Mouse (Mus musculus) fat pad, adult 2 months (tissue): ENCODE results near the gene Rfx4.

Source experiments
- DNase-seq: peaks from one replicate; pipeline ENCODE4 v3.0.0-alpha.2; 2011; ENCODE audit warnings: low read depth, low spot score; ENCODE audit errors: extremely low read depth

The Rfx4 gene

DNA sequence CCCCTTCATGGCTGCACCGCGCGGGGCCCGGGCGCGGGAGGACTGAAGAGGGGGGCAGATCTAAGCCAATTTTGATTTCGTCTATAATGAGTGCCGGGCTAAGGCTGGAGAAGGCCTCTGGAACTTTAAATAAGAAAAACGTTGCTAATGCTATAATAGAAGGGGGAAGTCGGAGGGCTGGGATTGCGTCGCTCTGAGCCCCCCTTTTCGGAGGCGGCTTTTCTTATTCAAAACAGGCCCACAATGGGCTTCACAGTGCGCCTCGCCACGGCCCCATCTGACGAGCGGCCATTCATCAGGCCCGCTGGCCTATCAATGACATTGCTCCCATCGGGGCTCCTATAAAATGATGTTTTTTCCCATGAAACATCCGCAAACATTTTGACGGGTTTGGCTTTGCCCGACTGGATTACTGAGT is at the start of gene Rfx4:
Gene Rfx4 (plus strand): TSS at position 277 of the 418 bp plus-strand sequence.
- no peak for DNase-seq

DNA sequence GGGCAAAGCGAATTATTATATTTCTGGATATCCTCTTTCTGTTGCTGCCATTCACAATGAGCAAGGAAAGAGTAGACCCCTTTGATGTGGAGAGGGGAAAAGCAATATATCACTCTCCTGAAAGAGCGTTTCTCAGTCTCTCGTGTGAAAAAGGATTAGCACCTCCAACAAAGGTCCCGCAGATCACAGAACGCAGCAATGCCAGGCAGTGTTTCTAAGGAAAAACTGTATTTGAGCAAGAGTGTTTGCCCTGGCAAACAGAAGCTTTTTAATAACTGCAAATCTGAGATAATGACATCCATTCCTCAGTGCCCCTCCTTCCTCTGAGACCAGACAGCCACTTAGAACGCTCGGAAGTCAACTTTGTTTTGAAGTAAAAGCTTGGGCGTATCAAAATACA is 49.3 kb upstream of the Rfx4 start:
- no peak for DNase-seq

DNA sequence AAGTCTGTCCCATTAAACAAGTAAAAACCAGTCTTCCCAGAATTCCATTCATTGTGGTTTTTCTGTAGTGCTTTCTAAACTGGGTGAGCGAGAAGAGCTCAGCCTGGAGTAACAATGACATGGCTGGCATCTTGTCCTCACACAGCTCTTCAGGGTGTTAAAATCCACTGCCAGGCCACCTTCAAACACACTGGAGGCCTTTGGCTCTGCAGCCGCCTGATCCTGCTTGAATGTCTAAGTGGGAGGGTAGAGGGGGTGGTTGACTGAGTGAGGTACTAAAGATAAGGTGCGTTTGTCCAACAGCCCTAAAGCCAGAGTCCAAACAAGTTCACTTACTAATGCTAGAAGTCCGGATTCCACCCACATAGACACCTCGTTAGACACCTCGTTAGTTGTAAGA is 48.6 kb upstream of the Rfx4 start:
- peak; percentile 91 for DNase-seq

DNA sequence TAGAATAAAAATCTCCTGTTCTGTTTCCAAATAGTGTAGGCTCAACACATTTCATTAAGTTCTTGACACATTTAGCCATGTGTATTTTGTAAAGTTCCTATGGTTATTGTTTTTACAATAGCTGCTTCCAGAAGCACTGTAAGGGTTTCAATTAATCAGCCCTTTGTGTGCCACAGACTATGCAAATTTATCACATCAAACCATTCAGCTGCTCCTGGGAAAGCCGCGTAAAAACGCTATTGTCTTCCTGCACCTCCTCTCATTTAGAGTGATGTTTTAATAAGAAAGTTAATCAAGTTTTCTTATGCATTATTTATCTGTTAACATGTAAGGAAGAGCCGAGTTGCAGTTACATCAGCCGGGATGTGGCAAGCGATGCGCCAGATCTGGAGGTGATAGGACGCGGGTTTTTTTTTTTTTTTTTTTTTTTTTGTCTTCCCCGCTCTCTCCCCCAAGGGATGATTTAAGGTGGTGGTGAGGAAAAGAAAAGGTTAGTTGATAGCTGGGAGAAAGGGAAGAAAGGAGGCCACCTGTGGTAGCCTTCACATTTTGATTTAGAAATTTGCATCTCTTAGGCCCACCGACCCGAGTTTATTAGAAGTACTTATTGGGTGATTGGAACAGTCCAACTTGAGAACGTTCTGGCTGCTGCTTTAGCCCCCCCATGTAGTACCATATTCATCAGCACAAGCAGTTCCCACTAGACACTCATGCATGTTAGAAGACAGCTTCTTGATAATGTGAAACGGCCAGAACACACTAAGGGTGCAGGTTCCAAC is 47.9 kb upstream of the Rfx4 start:
- DNase-seq = no peak

DNA sequence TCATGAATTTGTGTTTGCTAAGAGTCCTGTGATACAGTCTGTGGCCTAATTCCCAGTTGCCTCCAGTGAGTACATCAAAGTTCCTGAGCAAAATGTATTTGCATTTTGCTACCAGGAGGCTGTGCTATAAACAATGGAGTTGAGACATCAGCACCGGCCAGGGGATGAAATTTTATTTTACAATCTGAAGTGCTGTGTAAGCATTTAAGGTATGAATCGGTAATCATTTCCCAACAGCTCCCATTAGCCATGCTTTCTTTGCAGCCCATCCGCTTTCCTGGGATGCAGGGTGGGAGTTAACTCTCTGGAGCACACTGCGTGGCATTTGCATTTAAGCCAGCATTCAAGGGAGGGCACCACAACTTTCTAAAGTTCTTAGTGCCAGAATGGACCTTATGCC is 45.7 kb upstream of the Rfx4 start:
- DNase-seq = no peak

DNA sequence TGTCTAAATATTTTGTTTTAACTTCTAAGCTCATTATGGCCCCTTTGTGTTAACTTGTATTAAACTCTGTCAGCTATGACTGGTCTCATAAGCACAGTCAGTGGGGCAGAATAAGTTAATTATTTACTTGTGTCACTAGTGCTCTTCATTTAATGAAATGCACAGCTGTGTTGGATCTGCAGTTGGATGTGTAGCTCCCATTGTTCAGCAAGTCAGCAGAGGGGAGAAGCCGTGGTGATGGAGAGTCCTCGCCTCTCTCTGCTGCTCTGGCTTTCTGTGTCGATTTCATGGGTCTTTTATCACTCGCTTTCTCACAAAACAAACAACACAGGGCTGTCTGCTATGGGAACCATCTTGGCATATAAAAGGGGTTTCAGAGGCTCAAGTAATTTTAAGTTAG is 45.0 kb upstream of the Rfx4 start:
- DNase-seq = no peak

DNA sequence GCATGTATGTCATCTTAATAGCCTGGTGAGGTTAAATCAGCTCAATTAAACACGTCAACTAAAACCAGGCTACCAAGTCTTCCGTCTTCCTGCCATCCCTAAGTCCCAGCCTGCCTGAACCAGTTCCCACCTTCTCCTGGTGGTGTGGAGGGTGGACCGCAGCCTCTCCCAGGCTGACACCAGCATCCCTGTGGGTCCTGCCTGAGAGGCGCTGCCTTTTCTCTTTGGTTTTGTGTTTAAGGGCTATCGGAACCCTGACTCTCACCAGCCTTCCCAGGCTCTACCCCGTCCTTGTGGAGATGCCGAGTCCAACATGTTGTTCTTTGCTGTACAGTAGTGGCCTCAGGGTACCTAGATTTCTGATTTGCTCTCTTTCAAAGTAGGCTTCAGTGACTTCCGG is 44.4 kb upstream of the Rfx4 start:
- DNase-seq = no peak

DNA sequence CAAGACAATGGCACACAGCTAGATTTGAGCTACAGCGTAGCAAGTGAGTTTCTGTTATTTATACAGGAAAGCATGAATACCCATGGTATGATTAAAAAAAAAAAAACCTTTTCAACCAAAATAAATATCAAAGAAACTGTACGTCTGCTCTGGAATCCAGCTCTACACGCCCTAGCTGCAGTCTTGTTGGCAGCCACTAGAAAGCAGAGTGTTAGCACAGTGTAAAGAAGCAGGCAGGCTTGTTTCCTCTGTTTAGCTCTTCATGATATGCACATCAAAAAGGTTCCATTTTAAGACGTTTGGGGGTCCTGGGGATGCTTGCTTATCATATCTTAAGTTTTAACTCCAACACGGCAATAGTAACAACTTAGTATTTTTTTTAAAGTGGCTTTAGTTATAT is 43.9 kb upstream of the Rfx4 start:
- DNase-seq = no peak

DNA sequence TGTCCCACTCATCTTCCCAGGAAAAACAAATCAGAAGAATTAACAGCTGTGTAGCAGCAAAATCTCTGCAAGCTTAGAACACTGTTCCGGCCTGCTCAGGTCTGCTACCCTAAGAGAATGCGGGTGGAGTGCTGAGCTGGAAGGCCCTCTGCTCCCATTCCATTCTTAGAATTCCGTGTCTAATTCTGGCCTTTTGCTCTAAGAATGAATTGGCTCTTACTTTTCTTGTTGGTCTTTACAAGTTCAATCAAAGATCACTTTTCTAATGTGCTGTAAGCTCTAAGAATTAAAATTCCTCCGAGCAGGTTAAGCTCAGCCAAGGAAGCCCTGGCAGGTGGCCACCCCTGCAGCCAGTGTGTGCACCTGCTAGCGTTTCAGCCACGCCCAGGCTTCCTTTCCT is 43.3 kb upstream of the Rfx4 start:
- DNase-seq = no peak

DNA sequence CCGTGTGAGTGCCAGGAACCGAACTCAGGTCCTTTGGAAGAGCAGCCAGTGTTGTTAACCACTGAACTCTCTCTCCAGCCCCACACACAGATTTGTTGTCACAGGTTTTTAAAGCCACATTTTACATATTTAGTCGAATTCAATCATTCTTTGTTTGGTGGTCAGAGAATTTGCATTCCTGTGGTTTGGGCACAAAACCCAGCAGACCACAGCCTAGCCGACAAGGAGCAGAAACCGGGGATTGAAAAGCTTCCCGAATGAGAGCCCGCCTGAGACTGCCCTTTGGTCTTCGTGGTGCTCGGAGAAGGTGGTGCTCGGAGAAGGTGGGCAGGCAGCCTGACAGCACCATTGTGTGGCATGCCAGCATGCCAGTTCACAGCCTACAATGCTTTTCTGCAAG is 42.8 kb upstream of the Rfx4 start:
- DNase-seq = no peak

DNA sequence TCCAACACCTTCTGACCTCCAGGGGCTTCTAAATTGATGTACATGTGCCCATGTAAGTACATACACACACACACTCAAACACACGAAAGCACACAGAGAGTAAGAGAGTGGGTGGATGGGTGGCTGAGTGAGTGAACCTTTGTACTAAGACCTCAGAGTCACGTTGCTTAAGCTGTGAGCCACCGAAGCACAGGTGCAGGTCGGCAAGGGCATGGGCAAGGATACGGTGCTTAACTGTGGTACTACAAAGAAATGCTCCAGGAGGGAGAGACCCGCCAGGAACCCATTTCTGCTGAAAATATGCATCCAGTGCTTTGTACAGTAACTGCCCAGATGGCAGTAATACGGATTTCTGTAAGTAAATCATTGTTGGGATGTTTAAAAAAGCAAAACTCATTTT is 40.2 kb upstream of the Rfx4 start:
- no peak for DNase-seq

DNA sequence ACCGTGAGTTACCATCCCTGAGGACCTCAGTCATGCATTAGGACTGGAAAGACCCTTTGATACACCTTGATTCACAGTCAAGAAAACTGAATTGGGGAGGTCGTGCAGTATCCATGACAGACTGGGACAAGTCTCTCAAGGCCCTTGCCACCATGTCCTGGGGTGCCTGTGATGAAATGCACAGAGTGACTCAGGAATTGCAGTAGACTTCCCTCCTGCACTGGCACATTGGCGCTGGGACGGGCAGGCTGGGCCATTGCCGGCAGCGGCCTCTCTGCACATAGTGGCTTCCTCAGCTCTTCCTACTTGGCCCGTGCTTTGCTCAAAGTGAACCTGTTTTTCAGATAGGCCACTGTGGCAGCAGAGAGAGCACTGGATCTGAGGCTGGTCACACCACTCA is 39.3 kb upstream of the Rfx4 start:
- no peak for DNase-seq

DNA sequence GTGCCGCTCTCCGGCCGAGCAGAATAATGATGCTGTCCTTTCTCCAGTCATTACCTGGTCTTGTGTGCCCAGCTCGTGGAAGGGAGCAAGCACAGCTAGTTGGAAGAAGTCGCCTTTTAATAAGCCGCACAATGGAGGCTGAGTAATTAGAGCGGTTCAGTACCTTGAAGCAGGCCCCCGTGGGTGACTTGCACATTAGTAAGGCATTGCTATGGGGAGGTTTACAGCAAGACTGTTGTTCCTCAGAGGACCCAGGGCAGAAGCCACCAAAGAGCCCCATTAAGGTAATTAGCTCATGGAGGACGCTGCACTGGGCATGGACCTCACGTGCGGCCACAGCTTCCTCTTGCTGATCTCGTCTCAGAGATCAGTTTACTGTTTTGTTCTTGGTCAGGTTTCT is 33.2 kb upstream of the Rfx4 start:
- DNase-seq = no peak

DNA sequence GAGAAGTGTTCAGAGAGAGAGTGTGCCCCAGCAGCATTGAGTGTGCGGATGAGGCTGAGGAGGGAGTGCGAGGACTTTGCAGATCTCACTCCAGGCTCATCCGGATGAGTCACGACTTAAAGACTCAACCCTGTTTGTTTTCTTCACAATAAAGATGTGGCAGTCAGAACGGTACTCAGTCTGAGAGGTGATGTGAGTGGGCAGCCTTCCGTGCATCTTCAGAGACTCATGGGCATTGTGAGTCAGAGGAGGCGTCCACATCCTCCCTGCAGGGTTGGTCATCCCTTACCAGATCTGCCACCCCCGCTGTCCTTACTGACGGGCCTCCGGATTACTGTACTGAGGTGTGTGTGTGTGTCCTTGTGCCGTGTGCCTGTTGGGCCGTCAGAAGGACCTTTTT is 28.9 kb upstream of the Rfx4 start:
- no peak for DNase-seq

DNA sequence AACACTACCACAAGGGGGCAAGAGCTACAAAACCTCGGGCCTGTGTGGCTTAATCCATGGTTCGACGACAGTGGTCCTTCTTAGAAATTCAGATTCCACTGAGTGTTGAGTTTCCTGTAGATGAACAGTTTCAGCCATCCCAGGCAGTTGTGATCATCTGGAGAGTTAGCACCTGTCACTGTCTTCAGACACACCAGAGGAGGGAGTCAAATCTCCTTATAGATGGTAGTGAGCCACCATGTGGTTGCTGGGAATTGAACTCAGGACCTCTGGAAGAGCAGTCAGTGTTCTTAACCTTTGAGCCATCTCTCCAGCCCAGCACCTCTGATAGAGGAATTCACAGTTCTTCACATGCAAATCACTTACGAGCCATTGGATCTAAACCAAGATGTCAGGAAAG is 28.1 kb upstream of the Rfx4 start:
- no peak for DNase-seq

DNA sequence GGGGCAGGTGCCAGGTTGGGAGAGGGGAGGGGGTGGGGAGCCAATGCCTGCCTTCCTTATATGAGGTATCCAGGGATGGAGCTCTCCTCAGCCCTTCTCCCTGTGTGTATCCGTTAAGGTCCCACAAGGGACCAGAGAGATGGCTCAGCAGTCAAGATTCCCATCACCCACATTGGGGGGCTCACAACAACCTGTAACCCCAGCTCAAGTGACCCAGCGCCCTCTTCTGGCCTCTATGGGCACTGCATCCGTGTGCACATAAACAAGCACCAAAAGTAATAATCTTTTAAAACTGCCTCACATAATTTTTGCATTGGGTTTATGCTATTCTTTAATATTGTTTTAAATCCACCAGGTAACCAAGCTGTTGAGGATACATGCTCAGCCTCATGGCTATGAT is 25.8 kb upstream of the Rfx4 start:
- no peak for DNase-seq

DNA sequence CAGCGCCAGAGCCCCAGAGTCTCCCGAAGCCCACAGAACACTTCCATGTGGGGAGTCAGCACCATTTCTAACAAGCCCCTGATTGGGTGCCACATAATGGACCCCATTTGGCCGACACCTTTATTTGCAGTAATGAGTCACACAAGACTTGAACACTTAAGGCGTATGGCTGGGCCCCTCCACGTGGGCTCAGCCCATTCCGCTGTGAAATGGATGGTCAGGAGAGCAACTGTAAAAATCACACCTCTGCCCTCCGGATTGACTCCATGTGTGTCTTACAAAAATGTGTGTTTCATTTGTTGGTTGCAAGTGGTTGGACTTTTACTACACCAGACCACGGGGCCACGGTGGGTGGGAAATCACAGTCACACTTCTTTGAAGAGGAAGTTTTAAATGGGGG is 24.9 kb upstream of the Rfx4 start:
- DNase-seq = no peak

DNA sequence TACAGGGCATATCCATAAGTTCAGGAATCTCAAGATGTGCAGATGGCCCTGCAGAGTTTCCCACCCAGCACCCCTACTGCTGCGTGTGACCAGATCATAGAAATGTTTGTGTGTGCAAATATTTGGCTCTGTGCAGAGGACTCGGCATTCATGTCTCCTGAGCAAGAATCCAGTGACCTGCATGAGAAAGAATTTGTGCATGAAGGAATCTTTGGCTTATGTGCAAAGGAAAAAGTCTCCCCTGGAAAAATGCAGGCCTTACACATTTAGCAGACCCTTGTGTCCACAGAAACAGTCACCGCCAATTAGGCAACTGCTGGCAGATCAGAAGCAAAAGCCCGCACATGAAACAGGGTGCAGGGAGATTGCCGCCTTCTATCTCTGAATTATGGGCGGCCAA is 22.4 kb upstream of the Rfx4 start:
- DNase-seq = no peak

DNA sequence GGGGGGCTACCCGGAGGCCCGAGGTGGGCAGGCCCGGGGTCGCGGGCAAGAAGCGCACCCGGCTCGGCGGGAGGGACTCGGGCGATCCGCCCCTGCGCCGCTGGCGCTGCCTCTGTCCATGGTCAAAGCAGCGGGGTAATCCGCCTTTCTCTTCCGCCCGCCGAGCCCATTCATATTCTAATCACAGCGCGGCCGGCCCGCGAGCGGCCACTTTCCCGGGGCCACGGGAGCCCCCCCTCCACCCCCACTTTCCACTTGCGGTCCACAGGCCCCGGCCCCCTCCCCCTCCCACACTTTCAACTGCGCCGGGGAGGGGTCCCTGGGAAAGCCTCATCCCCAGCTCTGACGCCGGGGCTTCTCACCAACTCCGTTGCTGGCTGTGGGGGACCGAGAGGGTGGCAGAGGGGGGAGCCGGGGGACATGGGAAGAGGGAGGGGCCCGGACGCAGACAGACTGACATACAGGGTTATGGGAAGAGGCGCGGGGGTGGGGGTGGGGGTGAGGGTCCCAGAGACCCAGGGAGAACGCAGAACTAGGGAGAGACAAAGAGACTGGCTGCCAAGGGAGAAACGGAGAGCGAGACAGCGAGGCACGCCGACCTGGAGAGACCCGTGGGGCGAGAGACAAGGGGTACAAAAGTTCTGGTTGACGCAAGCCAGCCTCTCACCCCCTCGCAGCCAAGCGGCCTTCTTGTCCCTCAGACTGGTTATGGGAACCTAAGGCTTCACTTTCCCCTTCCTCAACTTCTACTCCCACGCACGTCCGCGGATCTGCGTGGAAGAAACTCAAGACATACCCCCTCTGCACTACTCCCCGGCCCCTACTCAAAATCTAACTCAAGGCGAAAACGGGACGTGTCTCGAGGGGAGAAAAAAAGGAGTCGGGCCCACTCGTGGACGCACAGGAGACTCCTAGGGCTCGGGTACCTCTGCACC is 744 bp upstream of the Rfx4 start:
- DNase-seq = no peak

DNA sequence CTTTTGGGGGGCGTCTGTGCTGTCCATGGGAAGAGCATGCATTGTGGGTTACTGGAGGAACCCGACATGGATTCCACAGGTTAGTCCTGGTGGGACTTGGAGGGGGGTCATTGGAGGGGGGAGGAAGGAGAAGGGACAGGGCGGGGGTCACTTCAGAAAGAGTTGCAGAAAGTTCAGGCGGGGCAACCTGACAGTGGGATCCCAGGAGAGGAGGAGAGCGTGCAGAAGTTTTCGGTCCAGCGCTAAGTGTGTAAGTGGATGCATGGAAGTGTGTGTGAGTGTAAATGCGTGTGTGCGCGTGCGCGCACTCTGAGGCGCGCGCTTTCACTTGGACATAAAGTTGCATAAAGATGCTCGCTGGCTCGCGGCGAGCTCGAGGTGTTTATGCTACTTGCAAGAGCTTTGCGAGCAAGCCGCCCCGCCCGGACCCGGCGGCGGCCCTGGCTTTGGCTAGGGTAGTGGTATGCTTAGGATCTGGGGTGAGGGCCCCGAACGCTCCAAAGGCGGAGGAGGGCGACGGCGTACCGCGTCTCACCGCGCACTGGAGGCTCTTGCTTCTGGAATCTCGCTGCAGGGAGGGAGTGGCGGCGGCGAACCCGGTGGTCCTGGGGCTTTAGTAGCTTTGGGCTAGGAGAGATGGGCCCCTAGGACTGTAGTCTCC is 703 bp downstream of the Rfx4 start:
- no peak for DNase-seq

DNA sequence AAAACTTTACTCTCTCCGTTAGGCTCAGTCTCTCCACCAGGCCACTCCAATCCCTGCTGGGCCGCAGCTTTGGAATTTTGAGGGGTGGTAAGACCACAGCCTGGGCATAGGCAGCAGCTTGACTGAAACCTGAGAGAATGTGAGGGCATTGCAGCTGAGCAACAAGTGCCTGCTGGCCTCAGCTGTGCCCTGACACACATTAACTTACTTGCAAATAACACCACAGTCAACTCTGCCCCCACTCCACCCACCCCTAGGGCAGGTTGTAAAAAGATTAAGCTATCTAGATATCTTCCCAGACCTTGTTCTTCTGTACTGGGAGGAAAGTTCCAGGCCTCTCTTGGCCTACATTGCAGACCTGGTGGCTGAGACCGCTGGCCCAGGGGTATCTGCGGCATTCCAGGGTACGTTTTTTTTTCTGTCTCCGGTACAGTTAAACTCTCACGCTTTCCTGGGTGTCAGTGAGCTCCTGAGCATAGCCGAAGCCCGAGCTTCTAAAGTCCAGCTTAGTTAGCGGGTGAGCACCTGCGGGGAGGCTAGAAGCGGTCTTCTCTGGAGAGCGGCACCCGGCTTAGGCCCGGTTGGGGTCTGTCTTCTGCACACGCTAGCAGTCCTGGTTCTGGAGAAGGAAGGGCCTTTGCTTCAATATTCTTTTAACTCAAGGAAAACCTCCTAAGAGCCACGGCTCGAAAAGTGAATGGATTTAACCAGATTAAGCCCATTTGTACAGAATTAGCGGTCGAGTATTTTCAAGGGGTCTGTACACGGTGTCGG is 1.8 kb downstream of the Rfx4 start:
- DNase-seq = no peak
